Mouse (Mus musculus): ENCODE measurements around the gene Ubap2l. TPM values are rescaled to one million over a fixed set of nuclear protein-coding genes. Genes with fewer than 3 reads are reported as not detected.

Ubap2l gene
- 173 TPM for polyA plus RNA-seq (2015; fragmentation: Illumina TruSeq; extraction: RNeasy Lipid Tissue Mini Kit (QIAGEN cat#74804); ENCODE audit: insufficient read depth, low replicate concordance)

DNA sequence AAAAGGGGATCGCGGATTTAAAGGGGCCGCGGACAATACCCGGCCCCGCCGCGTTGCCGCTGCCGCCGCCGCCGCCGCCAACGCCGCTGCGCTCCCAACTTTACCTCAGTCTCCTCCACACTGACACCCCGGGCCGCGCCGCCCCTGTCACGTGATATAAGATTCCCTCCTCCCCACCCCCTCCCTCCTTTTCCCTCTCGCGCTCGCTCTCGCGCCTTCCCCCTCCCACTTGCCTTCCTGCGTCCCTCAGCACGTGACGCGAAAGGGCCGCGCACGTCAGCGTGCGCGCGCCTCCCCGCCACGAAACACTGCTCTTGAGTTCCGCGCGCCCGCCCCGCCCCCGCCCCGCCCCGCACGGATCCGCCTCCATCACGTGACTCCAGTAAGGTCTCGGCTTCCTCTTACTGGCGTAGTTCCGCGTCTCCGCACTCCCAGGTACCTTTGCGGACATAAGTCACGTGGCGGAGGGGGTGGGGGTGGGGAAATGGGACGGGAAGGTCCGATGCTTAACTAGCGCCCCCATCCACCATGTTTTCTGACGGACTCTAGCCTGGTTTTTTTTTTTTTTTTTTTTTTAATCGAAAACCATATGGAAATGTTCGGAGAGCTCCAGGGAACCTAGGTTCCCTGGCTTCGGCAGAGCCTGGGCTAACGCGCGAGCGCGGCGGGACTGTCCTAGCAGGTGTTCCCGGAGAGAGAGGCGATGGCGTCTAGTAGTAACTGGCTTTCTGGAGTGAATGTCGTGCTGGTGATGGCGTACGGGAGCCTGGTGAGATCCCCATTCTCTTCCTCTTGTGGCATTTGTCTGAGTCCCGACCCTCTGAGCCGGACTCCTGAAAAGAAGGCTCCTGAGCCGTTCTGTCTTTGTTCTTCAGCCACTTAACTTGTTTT, at the start of gene Ubap2l:
TSS of gene Ubap2l (minus strand) at position 278 of the 891 bp plus-strand sequence.

DNA sequence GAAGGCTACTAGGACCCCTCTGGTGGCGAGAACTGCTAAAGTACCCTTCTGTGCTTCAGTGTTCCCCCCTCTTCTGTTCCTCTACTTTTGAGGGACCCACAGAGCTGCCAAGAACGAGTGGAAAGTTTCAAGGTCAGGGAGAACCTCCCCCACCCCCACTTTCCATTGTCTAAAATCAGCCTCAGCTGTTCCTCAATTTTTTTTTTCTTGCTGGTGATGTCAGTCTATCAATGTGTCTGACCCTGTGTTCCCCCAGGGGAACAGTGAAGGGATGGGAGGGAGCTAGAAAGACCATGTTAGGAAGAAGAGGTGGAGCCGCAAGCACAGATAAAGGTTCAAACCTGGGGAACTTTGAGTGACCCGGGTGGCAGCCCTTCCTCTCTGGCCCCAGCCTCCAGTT, 19.9 kb upstream of the Ubap2l start, which contains the start of gene Tpm3:
TSS of gene Tpm3 (plus strand) at position 356 of the 400 bp plus-strand sequence.

DNA sequence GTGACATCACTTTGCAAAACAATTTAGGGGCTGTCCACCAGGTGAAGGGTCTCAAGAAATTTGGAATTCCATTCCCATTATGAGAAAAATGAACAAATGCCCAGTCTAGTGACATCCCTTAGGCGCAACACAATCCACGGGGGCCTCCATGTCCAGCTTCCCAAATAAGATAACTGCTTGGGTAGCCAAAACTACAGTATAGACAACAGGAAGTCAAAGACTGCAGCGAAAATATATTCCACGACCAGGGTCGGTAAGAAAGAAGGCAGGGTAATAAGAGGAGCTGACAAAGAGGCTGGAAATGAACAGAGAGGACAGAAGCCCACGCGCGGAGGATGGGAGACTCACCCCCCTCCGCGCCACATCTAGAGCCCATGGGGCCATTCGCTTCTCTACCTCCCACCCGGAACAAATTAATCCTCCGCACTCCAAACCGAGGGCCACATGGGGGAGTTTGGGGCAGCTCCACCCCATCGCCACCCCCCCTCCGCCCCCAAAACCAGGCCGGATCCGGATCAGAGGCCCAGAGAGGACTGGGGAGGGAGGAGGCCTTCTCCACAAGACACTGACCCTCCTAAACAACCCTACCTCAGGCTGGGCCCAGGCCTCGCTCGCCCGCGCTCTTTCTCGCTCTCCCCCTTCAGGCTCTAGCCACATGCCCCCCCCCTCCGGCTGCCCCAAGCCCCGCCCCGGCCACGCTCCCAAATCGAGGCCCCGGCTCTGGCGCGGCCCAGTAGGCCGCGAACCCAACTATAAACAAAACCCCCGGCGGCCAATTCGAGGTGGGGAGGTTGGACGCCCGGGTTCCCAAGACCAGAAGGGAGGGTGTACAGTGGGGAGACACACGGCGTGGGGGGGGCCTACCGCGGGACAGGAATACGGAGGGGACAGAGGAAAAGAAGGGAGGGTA, 732 bp downstream of the Ubap2l start, which contains the start of gene 4933434E20Rik:
TSS of gene 4933434E20Rik (plus strand) at position 196 of the 910 bp plus-strand sequence.

DNA sequence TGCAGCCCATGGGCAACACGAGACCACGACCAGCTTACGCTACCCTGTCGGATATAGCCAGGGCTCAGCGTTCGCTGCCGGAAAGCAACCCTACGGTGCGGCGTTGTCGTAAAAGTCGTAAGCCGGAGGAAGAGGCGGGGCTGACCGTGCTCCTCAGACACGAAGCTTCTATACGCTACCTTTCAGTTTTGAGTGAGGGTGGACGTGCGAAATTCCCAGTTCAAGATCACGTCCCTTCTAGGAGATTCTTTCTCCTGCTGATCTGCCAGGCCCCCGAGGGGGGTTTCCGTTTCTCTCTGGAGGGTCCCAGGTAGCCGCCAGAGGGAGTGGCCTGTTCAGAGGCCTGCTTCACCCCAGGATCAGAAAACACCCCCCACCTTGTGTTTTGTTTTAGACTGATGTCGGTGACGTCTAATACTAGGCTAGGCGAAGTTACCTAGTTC, 53.8 kb downstream of the Ubap2l start, which contains the start of gene Hax1:
TSS of gene Hax1 (minus strand) at position 169 of the 443 bp plus-strand sequence.

DNA sequence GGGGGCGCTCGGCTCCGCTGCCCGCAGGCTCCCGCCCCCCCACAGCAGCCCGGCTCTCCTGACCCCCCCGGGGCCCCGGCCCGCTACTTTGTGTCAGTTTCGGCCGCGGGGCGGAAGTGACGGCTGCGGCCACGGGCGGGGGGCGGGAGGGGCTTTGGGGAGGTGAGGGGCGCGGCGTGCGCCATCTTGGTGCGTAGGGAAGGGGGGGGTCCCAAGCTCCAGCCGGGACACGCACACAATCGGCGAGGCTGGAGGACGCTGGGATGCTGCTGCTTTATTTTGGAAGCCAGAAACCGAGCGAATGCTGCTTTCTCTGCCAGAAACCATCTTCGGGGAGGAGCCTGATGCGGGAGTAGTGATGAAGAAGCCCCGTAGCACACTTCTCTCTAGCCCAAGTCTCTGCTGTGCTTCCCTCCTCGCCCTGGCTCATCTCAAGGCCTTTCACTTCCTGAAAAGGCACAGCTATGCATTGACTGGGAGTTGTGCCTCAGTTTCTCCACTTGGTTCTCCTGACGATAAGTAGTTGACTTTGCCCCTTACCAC, 89.1 kb downstream of the Ubap2l start, which contains the start of gene Atp8b2:
TSS of gene Atp8b2 (minus strand) at position 288 of the 543 bp plus-strand sequence.

Other genes starting within 250 kb of the Ubap2l start
- gene She, start 221.3 kb downstream of the Ubap2l start, polyA plus RNA-seq (2015; fragmentation: Illumina TruSeq; extraction: RNeasy Lipid Tissue Mini Kit (QIAGEN cat#74804); ENCODE audit: insufficient read depth, low replicate concordance): 4.4 TPM
- gene Il6ra, start 139.4 kb downstream of the Ubap2l start, polyA plus RNA-seq (2015; fragmentation: Illumina TruSeq; extraction: RNeasy Lipid Tissue Mini Kit (QIAGEN cat#74804); ENCODE audit: insufficient read depth, low replicate concordance): 30.9 TPM
- 73.4 TPM for gene Atp8b2, start 89.1 kb downstream of the Ubap2l start, polyA plus RNA-seq (2015; fragmentation: Illumina TruSeq; extraction: RNeasy Lipid Tissue Mini Kit (QIAGEN cat#74804); ENCODE audit: insufficient read depth, low replicate concordance)
- gene Hax1, start 53.8 kb downstream of the Ubap2l start, polyA plus RNA-seq (2015; fragmentation: Illumina TruSeq; extraction: RNeasy Lipid Tissue Mini Kit (QIAGEN cat#74804); ENCODE audit: insufficient read depth, low replicate concordance): 81.9 TPM
- gene 4933434E20Rik, start 992 bp downstream of the Ubap2l start, polyA plus RNA-seq (2015; fragmentation: Illumina TruSeq; extraction: RNeasy Lipid Tissue Mini Kit (QIAGEN cat#74804); ENCODE audit: insufficient read depth, low replicate concordance): 139 TPM
- gene Tpm3, start 20.0 kb upstream of the Ubap2l start, polyA plus RNA-seq (2015; fragmentation: Illumina TruSeq; extraction: RNeasy Lipid Tissue Mini Kit (QIAGEN cat#74804); ENCODE audit: insufficient read depth, low replicate concordance): 559 TPM
- 1.8 TPM for gene Nup210l, start 51.5 kb upstream of the Ubap2l start, polyA plus RNA-seq (2015; fragmentation: Illumina TruSeq; extraction: RNeasy Lipid Tissue Mini Kit (QIAGEN cat#74804); ENCODE audit: insufficient read depth, low replicate concordance)
- 14,060 TPM for gene Rps27, start 161.0 kb upstream of the Ubap2l start, polyA plus RNA-seq (2015; fragmentation: Illumina TruSeq; extraction: RNeasy Lipid Tissue Mini Kit (QIAGEN cat#74804); ENCODE audit: insufficient read depth, low replicate concordance)
- 13.1 TPM for gene Rab13, start 161.1 kb upstream of the Ubap2l start, polyA plus RNA-seq (2015; fragmentation: Illumina TruSeq; extraction: RNeasy Lipid Tissue Mini Kit (QIAGEN cat#74804); ENCODE audit: insufficient read depth, low replicate concordance)
- gene Jtb, start 179.0 kb upstream of the Ubap2l start, polyA plus RNA-seq (2015; fragmentation: Illumina TruSeq; extraction: RNeasy Lipid Tissue Mini Kit (QIAGEN cat#74804); ENCODE audit: insufficient read depth, low replicate concordance): 132 TPM
- gene Creb3l4, start 190.9 kb upstream of the Ubap2l start, polyA plus RNA-seq (2015; fragmentation: Illumina TruSeq; extraction: RNeasy Lipid Tissue Mini Kit (QIAGEN cat#74804); ENCODE audit: insufficient read depth, low replicate concordance): 0.46 TPM
- 66.4 TPM for gene Slc39a1, start 195.5 kb upstream of the Ubap2l start, polyA plus RNA-seq (2015; fragmentation: Illumina TruSeq; extraction: RNeasy Lipid Tissue Mini Kit (QIAGEN cat#74804); ENCODE audit: insufficient read depth, low replicate concordance)
- gene Crtc2, start 201.5 kb upstream of the Ubap2l start, polyA plus RNA-seq (2015; fragmentation: Illumina TruSeq; extraction: RNeasy Lipid Tissue Mini Kit (QIAGEN cat#74804); ENCODE audit: insufficient read depth, low replicate concordance): 98.9 TPM
- gene Dennd4b, start 212.6 kb upstream of the Ubap2l start, polyA plus RNA-seq (2015; fragmentation: Illumina TruSeq; extraction: RNeasy Lipid Tissue Mini Kit (QIAGEN cat#74804); ENCODE audit: insufficient read depth, low replicate concordance): 39.4 TPM
- gene Gatad2b, start 240.6 kb upstream of the Ubap2l start, polyA plus RNA-seq (2015; fragmentation: Illumina TruSeq; extraction: RNeasy Lipid Tissue Mini Kit (QIAGEN cat#74804); ENCODE audit: insufficient read depth, low replicate concordance): 33.2 TPM